Mouse (Mus musculus) C2C12 (cell line): Measurements from ENCODE around the gene Ssu2. TPM values are rescaled to one million over a fixed set of nuclear protein-coding genes. Genes with fewer than 3 reads are reported as not detected.

Experiments used
- H3K27me3 ChIP-seq: one replicate; pipeline ENCODE4 v1.6.1; 2011; ENCODE audit not compliant: control insufficient read depth, insufficient read depth, insufficient read length
- H3K36me3 ChIP-seq: one replicate; pipeline ENCODE4 v1.6.1; 2011; ENCODE audit not compliant: control insufficient read depth, insufficient read depth
- H3K4me3 ChIP-seq: one replicate; pipeline ENCODE4 v1.5.1; 2011; ENCODE audit warnings: mild to moderate bottlenecking, control low read depth; ENCODE audit not compliant: poor library complexity, insufficient read depth, severe bottlenecking
- H3K79me2 ChIP-seq: one replicate; pipeline ENCODE4 v1.6.1; 2011; ENCODE audit not compliant: control insufficient read depth, insufficient read depth
- H3K79me3 ChIP-seq: one replicate; pipeline ENCODE4 v1.6.1; 2011; ENCODE audit warnings: low read depth, control low read depth
- H3ac ChIP-seq: one replicate; pipeline ENCODE3; 2011; ENCODE audit warnings: low read depth; ENCODE audit not compliant: control insufficient read depth, insufficient read length
- CEBPB ChIP-seq: IDR thresholded peaks from one replicate; pipeline ENCODE4 v1.6.1; 2011; ENCODE audit warnings: low read depth, mild to moderate bottlenecking, control low read depth, moderate library complexity
- CTCF ChIP-seq: IDR thresholded peaks from one replicate; pipeline ENCODE4 v1.5.1; 2011; ENCODE audit not compliant: control insufficient read depth, insufficient read depth, insufficient read length
- FOSL1 ChIP-seq: IDR thresholded peaks from one replicate; pipeline ENCODE4 v1.8.0; 2011; ENCODE audit warnings: mild to moderate bottlenecking, low read length; ENCODE audit not compliant: poor library complexity, insufficient read depth, severe bottlenecking
- MAX ChIP-seq: IDR thresholded peaks from one replicate; pipeline ENCODE4 v1.6.1; 2011; ENCODE audit warnings: mild to moderate bottlenecking, control low read depth
- MYOD1 ChIP-seq: IDR thresholded peaks from one replicate; pipeline ENCODE4 v1.6.1; 2011; ENCODE audit warnings: low read depth; ENCODE audit not compliant: control insufficient read depth, insufficient read length
- MYOG ChIP-seq: IDR thresholded peaks from one replicate; pipeline ENCODE4 v1.6.1; 2011; ENCODE audit not compliant: control insufficient read depth, insufficient read length; ENCODE audit errors: extremely low read depth
- USF1 ChIP-seq: IDR thresholded peaks from one replicate; pipeline ENCODE4 v1.6.1; 2011; ENCODE audit warnings: low read depth, mild to moderate bottlenecking, control low read depth, moderate library complexity
- polyA plus RNA-seq: library from polyadenylated mRNA; unstranded; fragments of >200 nt; fragmentation: generic; extraction: Trizol; gene quantifications from one replicate; pipeline ENCODE4 v1.2.1, GENCODE M21; 2012; ENCODE audit warnings: missing spikeins

The Ssu2 gene
- polyA plus RNA-seq, 1 experiment: not detected

GRCm38 (mm10) chr6:112404111-112404510, 16.3 kb upstream of the Ssu2 start:
- Histone ChIP-seq H3K4me3 (no peak overlapping the region), H3ac (no peak overlapping the region), H3K36me3 (no peaks in the 10 kb centered on the region), H3K27me3 (no peaks in the 10 kb centered on the region), H3K79me3 (no peaks in the 10 kb centered on the region), H3K79me2 (no peaks in the 10 kb centered on the region)
- TF ChIP-seq FOSL1 (no peak), MYOG (no peak), CTCF (no peak), MYOD1 (no peak), CEBPB (no peak), MAX (no peak), USF1 (no peak)

GRCm38 (mm10) chr6:112401953-112402683, 14.3 kb upstream of the Ssu2 start:
- TF ChIP-seq USF1 (peak; percentile 62), CEBPB (no peak), MAX (no peak), MYOG (no peak), CTCF (no peak), FOSL1 (no peak), MYOD1 (no peak)
- H3K27me3 ChIP-seq: no peaks in the 10 kb centered on the region
- no peaks in the 10 kb centered on the region for H3K79me2 ChIP-seq
- no peaks in the 10 kb centered on the region for H3K36me3 ChIP-seq
- H3ac ChIP-seq: no peak overlapping the region
- H3K4me3 ChIP-seq: no peak overlapping the region
- no peaks in the 10 kb centered on the region for H3K79me3 ChIP-seq

- H3K79me2 ChIP-seq: no peaks in the 10 kb centered on the region
- TF ChIP-seq MYOD1 (no peak), CEBPB (no peak), CTCF (no peak), MYOG (no peak), MAX (no peak), FOSL1 (no peak), USF1 (no peak)
- no peaks in the 10 kb centered on the region for H3K36me3 ChIP-seq
- no peak overlapping the region for H3K4me3 ChIP-seq
- no peaks in the 10 kb centered on the region for H3K27me3 ChIP-seq
- no peak overlapping the region for H3ac ChIP-seq
- H3K79me3 ChIP-seq: no peaks in the 10 kb centered on the region
These were observed 9.5 kb upstream of the Ssu2 start for GRCm38 (mm10) chr6:112397351-112397750.

- Histone ChIP-seq H3K27me3 (no peaks in the 10 kb centered on the region), H3K79me2 (no peaks in the 10 kb centered on the region), H3ac (no peak overlapping the region), H3K79me3 (no peaks in the 10 kb centered on the region), H3K36me3 (no peaks in the 10 kb centered on the region), H3K4me3 (no peak overlapping the region)
- no peak for TF ChIP-seq CEBPB
- TF ChIP-seq USF1: no peak
- TF ChIP-seq CTCF: no peak
- TF ChIP-seq FOSL1: no peak
- TF ChIP-seq MYOG: no peak
- no peak for TF ChIP-seq MAX
- TF ChIP-seq MYOD1: no peak
These were observed 8.5 kb upstream of the Ssu2 start for GRCm38 (mm10) chr6:112396352-112396751.

- H3K27me3 ChIP-seq: peaks cover 3% of the 10 kb centered on the region
- no peak overlapping the region for H3ac ChIP-seq
- H3K4me3 ChIP-seq: no peak overlapping the region
- TF ChIP-seq MAX (no peak), USF1 (no peak), MYOD1 (no peak), CEBPB (no peak), FOSL1 (no peak), MYOG (no peak), CTCF (no peak)
- H3K79me3 ChIP-seq: no peaks in the 10 kb centered on the region
- no peaks in the 10 kb centered on the region for H3K36me3 ChIP-seq
- no peaks in the 10 kb centered on the region for H3K79me2 ChIP-seq
These were observed 562 bp upstream of the Ssu2 start for GRCm38 (mm10) chr6:112388385-112388784.

GRCm38 (mm10) chr6:112386260-112386659, 1.6 kb downstream of the Ssu2 start:
- H3K27me3 ChIP-seq: peaks cover 3% of the 10 kb centered on the region
- H3K36me3 ChIP-seq: no peaks in the 10 kb centered on the region
- TF ChIP-seq CEBPB: no peak
- TF ChIP-seq MYOG: no peak
- TF ChIP-seq FOSL1: no peak
- TF ChIP-seq CTCF: no peak
- TF ChIP-seq USF1: no peak
- TF ChIP-seq MAX: no peak
- no peak for TF ChIP-seq MYOD1
- H3K79me2 ChIP-seq: no peaks in the 10 kb centered on the region
- H3ac ChIP-seq: no peak overlapping the region
- no peak overlapping the region for H3K4me3 ChIP-seq
- no peaks in the 10 kb centered on the region for H3K79me3 ChIP-seq
